Mouse (Mus musculus): Measurements from ENCODE around the gene Sez6. TPM values are rescaled to one million over a fixed set of nuclear protein-coding genes. Genes with fewer than 3 reads are reported as not detected.
A peak's percentile ranks its signal among the peaks of the same experiment; 100 is the strongest.

The Sez6 gene
- polyA plus RNA-seq, 1 experiment from 2014 or later = 13.8 TPM

GRCm38 (mm10) chr11:77913505-77913904, 17.1 kb upstream of the Sez6 start:
- Histone ChIP-seq H3K27me3 (ENCODE audit: control insufficient read depth, insufficient read depth, low read length) (peaks cover 29% of the 10 kb centered on the region), H3K4me1 (ENCODE audit: control insufficient read depth, insufficient read depth, low read length) (peaks cover 7% of the 10 kb centered on the region; the same call in 1 of the 2 replicates)
- WGBS = 23% methylated on average over 6 of the region's 6 CpGs

DNA sequence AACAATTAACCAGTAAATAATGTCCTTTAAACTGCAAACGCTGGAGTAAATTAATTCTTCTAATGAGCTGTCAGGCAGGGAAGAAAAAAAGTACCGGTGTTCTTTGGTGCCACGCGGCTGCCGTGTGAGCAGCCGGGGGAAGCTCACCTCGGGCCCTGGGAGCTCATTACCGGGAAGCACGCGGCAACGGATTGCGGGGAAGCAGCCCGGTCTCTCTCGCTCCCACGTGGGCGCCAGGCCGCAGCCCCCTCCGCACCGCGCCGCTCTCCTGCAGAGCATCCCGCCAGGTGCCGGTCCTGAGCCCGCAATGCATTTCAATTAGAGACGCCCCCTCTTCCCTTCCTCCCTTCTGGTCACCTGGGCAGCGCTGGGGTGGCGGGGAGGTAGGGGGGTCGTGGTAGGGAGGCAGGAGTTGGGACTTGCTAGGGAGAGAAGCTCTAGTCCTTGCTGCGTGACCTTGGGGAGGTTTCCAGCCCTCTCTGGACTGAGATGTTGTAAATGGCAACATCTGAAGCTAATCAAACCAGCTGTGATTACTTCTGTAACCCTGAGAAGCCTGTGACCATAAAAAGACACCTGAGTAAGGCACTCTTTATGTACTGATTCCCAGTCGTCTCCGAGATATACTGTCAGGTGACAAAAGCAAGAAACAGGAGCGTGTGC, 15.9 kb upstream of the Sez6 start:
- peaks cover 7% of the 10 kb centered on the region; the same call in 1 of the 2 replicates for H3K4me1 ChIP-seq (ENCODE audit: control insufficient read depth, insufficient read depth, low read length)

More at GRCm38 (mm10) chr11:77913505-77913904, 17.1 kb upstream of the Sez6 start:
- Histone ChIP-seq H3K9me3 (ENCODE audit: control insufficient read depth, low read length) (no peaks in the 10 kb centered on the region), H3K27ac (ENCODE audit: low read depth, low read length) (no peak overlapping the region), H3K4me3 (ENCODE audit: low read depth, low read length) (no peak overlapping the region), H3K4me2 (ENCODE audit: low read depth) (no peak overlapping the region), H3K36me3 (ENCODE audit: control insufficient read depth, insufficient read depth, low read length) (no peaks in the 10 kb centered on the region), H3K9ac (ENCODE audit: low read length) (no peak overlapping the region)
- DNase-seq (ENCODE audit: low spot score) (no peak), ATAC-seq (ENCODE audit: insufficient read depth, low FRiP score, low TSS enrichment) (no peak)

GRCm38 (mm10) chr11:77916741-77917140, 13.9 kb upstream of the Sez6 start:
- Histone ChIP-seq H3K9ac (ENCODE audit: low read length) (no peak overlapping the region), H3K4me3 (ENCODE audit: low read depth, low read length) (no peak overlapping the region), H3K4me1 (ENCODE audit: control insufficient read depth, insufficient read depth, low read length) (peaks cover 7% of the 10 kb centered on the region; the same call in 1 of the 2 replicates), H3K36me3 (ENCODE audit: control insufficient read depth, insufficient read depth, low read length) (no peaks in the 10 kb centered on the region), H3K27ac (ENCODE audit: low read depth, low read length) (no peak overlapping the region), H3K4me2 (ENCODE audit: low read depth) (no peak overlapping the region), H3K9me3 (ENCODE audit: control insufficient read depth, low read length) (no peaks in the 10 kb centered on the region), H3K27me3 (ENCODE audit: control insufficient read depth, insufficient read depth, low read length) (peaks cover 29% of the 10 kb centered on the region)
- DNase-seq (ENCODE audit: low spot score) (no peak), ATAC-seq (ENCODE audit: insufficient read depth, low FRiP score, low TSS enrichment) (no peak)
- 75% methylated on average over 4 of the region's 4 CpGs for WGBS

More for the DNA sequence above, 15.9 kb upstream of the Sez6 start:
- no peak for ATAC-seq (ENCODE audit: insufficient read depth, low FRiP score, low TSS enrichment)
- H3K27ac ChIP-seq (ENCODE audit: low read depth, low read length) = no peak overlapping the region
- H3K4me3 ChIP-seq (ENCODE audit: low read depth, low read length) = 0 out of 2 replicates have a peak overlapping the region, but pooled peaks have one; percentile 2
- no peaks in the 10 kb centered on the region for H3K9me3 ChIP-seq (ENCODE audit: control insufficient read depth, low read length)
- no peaks in the 10 kb centered on the region for H3K36me3 ChIP-seq (ENCODE audit: control insufficient read depth, insufficient read depth, low read length)
- 2% methylated on average over 30 of the region's 32 CpGs for WGBS
- H3K27me3 ChIP-seq (ENCODE audit: control insufficient read depth, insufficient read depth, low read length) = peaks cover 29% of the 10 kb centered on the region
- no peak for DNase-seq (ENCODE audit: low spot score)
- H3K9ac ChIP-seq (ENCODE audit: low read length) = no peak overlapping the region; the same call in 1 of the 2 replicates
- H3K4me2 ChIP-seq (ENCODE audit: low read depth) = peak overlapping the region; percentile 19; the same call in 1 of the 2 replicates

GRCm38 (mm10) chr11:77917166-77917565, 13.4 kb upstream of the Sez6 start:
- Histone ChIP-seq H3K4me3 (ENCODE audit: low read depth, low read length) (no peak overlapping the region), H3K9ac (ENCODE audit: low read length) (no peak overlapping the region), H3K9me3 (ENCODE audit: control insufficient read depth, low read length) (no peaks in the 10 kb centered on the region), H3K36me3 (ENCODE audit: control insufficient read depth, insufficient read depth, low read length) (no peaks in the 10 kb centered on the region), H3K27me3 (ENCODE audit: control insufficient read depth, insufficient read depth, low read length) (peaks cover 29% of the 10 kb centered on the region), H3K27ac (ENCODE audit: low read depth, low read length) (no peak overlapping the region), H3K4me1 (ENCODE audit: control insufficient read depth, insufficient read depth, low read length) (peaks cover 7% of the 10 kb centered on the region; the same call in 1 of the 2 replicates), H3K4me2 (ENCODE audit: low read depth) (no peak overlapping the region)
- ATAC-seq (ENCODE audit: insufficient read depth, low FRiP score, low TSS enrichment) (no peak), DNase-seq (ENCODE audit: low spot score) (no peak)
- 54% methylated on average over 10 of the region's 10 CpGs for WGBS

- no peak overlapping the region for H3K9ac ChIP-seq (ENCODE audit: low read length)
- WGBS = 64% methylated on average over 4 of the region's 4 CpGs
- DNase-seq (ENCODE audit: low spot score) = no peak
- no peaks in the 10 kb centered on the region for H3K9me3 ChIP-seq (ENCODE audit: control insufficient read depth, low read length)
- H3K4me1 ChIP-seq (ENCODE audit: control insufficient read depth, insufficient read depth, low read length) = 0 out of 2 replicates have a peak, but pooled peaks cover 9% of the 10 kb centered on the region
- no peak overlapping the region for H3K27ac ChIP-seq (ENCODE audit: low read depth, low read length)
- peaks cover 12% of the 10 kb centered on the region for H3K27me3 ChIP-seq (ENCODE audit: control insufficient read depth, insufficient read depth, low read length)
- no peaks in the 10 kb centered on the region for H3K36me3 ChIP-seq (ENCODE audit: control insufficient read depth, insufficient read depth, low read length)
- no peak for ATAC-seq (ENCODE audit: insufficient read depth, low FRiP score, low TSS enrichment)
- no peak overlapping the region for H3K4me2 ChIP-seq (ENCODE audit: low read depth)
- H3K4me3 ChIP-seq (ENCODE audit: low read depth, low read length) = no peak overlapping the region
Measured at GRCm38 (mm10) chr11:77923285-77923684, 7.3 kb upstream of the Sez6 start.

- WGBS = 20% methylated on average over 9 of the region's 9 CpGs
- Histone ChIP-seq H3K9ac (ENCODE audit: low read length) (no peak overlapping the region), H3K36me3 (ENCODE audit: control insufficient read depth, insufficient read depth, low read length) (no peaks in the 10 kb centered on the region), H3K27ac (ENCODE audit: low read depth, low read length) (no peak overlapping the region), H3K4me2 (ENCODE audit: low read depth) (no peak overlapping the region), H3K9me3 (ENCODE audit: control insufficient read depth, low read length) (no peaks in the 10 kb centered on the region), H3K4me1 (ENCODE audit: control insufficient read depth, insufficient read depth, low read length) (0 out of 2 replicates have a peak, but pooled peaks cover 9% of the 10 kb centered on the region), H3K27me3 (ENCODE audit: control insufficient read depth, insufficient read depth, low read length) (peaks cover 16% of the 10 kb centered on the region), H3K4me3 (ENCODE audit: low read depth, low read length) (no peak overlapping the region)
- peak; percentile 60; the same call in 1 of the 2 replicates for ATAC-seq (ENCODE audit: insufficient read depth, low FRiP score, low TSS enrichment)
- DNase-seq (ENCODE audit: low spot score) = no peak
Measured at GRCm38 (mm10) chr11:77925836-77926657, 4.6 kb upstream of the Sez6 start.

DNA sequence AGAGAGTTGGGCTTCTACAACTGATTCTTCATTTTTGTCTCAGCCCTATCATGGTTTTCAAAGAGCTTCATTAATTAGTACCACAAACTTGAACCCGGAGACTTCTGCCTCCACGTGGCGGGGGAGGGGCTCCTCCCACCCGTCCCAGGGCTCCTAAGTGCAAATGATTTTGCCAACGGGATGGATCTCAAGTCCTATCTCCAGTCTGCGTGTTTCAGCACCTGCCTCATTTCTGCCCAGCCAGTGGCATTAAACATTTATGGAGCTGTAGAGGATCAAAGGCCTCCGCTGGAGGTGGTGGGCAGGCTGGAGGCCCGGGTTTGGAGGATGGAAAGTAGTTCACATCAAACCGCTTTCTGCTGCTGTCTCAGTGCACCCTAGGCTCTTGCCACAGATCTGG, 3.9 kb upstream of the Sez6 start:
- 8% methylated on average over 9 of the region's 9 CpGs for WGBS
- Histone ChIP-seq H3K9me3 (ENCODE audit: control insufficient read depth, low read length) (no peaks in the 10 kb centered on the region), H3K27me3 (ENCODE audit: control insufficient read depth, insufficient read depth, low read length) (peaks cover 18% of the 10 kb centered on the region), H3K4me3 (ENCODE audit: low read depth, low read length) (no peak overlapping the region), H3K4me2 (ENCODE audit: low read depth) (no peak overlapping the region), H3K36me3 (ENCODE audit: control insufficient read depth, insufficient read depth, low read length) (no peaks in the 10 kb centered on the region), H3K27ac (ENCODE audit: low read depth, low read length) (no peak overlapping the region), H3K9ac (ENCODE audit: low read length) (no peak overlapping the region), H3K4me1 (ENCODE audit: control insufficient read depth, insufficient read depth, low read length) (peaks cover 11% of the 10 kb centered on the region; the same call in 1 of the 2 replicates)
- ATAC-seq (ENCODE audit: insufficient read depth, low FRiP score, low TSS enrichment) (no peak), DNase-seq (ENCODE audit: low spot score) (no peak)

DNA sequence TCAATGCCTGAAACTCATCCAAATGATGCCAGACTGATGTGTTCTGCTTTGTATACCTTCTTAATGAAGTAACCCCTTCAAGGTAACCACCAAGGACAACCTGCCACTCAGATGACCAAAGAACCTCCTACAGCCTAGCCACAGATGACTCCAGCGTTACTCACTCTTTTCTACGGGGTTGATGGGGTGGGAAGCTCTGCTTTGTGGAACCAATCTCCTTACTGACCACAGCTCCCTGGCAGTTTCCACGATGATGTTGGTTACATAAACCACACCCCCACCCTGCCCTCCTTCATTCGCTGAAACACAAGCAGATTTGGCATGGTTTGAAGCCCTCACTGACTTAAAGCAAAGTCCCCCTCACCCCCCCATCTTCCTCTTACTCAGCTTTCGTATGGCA, 2.8 kb upstream of the Sez6 start:
- peaks cover 16% of the 10 kb centered on the region for H3K4me1 ChIP-seq (ENCODE audit: control insufficient read depth, insufficient read depth, low read length)
- H3K27me3 ChIP-seq (ENCODE audit: control insufficient read depth, insufficient read depth, low read length) = peaks cover 30% of the 10 kb centered on the region
- H3K4me2 ChIP-seq (ENCODE audit: low read depth) = no peak overlapping the region
- H3K27ac ChIP-seq (ENCODE audit: low read depth, low read length) = no peak overlapping the region
- no peaks in the 10 kb centered on the region for H3K36me3 ChIP-seq (ENCODE audit: control insufficient read depth, insufficient read depth, low read length)
- no peak overlapping the region for H3K9ac ChIP-seq (ENCODE audit: low read length)
- ATAC-seq (ENCODE audit: insufficient read depth, low FRiP score, low TSS enrichment) (no peak), DNase-seq (ENCODE audit: low spot score) (no peak)
- no peaks in the 10 kb centered on the region for H3K9me3 ChIP-seq (ENCODE audit: control insufficient read depth, low read length)
- WGBS = 75% methylated on average over 5 of the region's 5 CpGs
- no peak overlapping the region for H3K4me3 ChIP-seq (ENCODE audit: low read depth, low read length)
